Mouse (Mus musculus) brain, embryonic 14.5 days (tissue): ENCODE data around the gene Cavin1.

Source experiments
- CTCF ChIP-seq: fragments of 200-500 bp; IDR thresholded peaks from 2 replicates; pipeline ENCODE4 v1.5.1; 2012; ENCODE audit warnings: inconsistent platforms, mild to moderate bottlenecking, moderate library complexity, borderline replicate concordance; ENCODE audit not compliant: insufficient read depth, insufficient read length; ENCODE audit errors: extremely low read depth
- POLR2A ChIP-seq: fragments of 200-500 bp; IDR thresholded peaks from 2 replicates; pipeline ENCODE4 v1.6.1; 2012; ENCODE audit warnings: mild to moderate bottlenecking, inconsistent platforms, borderline replicate concordance; ENCODE audit not compliant: poor library complexity, insufficient read depth, insufficient read length, severe bottlenecking; ENCODE audit errors: extremely low read depth

DNA sequence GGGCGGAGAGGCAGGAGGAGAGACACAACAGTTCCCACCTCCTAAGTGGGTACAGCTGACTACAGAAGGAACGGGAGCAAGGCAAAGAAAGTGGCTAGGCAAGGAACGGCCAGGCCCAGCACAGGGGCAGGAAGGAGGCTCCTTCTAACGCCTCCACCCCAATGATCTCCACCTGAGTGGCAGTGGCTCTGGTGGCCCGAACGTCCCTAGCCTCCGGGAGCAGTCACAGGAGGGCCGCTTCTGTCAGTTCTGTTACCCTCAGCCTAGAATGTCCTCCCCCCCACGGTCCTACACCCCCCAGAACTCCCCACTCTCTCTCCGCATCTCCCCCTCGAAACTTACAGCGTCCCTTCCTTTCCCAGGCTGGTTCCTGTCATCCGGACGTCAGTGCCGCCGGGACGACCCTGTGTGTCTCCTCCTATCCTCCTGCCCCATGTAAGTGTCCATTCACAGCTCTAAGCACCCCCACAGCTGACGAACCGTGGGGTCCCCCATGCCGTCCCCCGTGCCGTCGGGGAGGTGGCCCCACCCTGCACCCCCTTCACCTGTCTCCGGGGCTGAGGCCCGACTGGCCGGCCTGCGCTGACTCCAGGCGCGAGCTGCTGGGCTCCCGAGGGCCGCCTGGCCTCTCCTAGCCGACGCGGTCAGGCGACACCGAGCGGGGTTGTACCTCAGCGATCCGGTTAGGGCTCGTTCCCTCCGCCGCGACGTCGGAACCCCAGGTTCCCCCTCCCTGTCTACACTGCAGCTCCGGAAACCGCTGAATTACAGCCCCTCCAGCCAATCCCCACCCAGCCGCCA, 31.8 kb downstream of the Cavin1 start:
- TF ChIP-seq POLR2A (peak; percentile 66; the same call in 1 of the 2 replicates), CTCF (no peak)
